Mouse (Mus musculus) CD4-positive naive resting alpha-beta T cell, adult 76 days (primary cell): ENCODE data around the gene Osbpl11. TPM values are rescaled to one million over a fixed set of nuclear protein-coding genes. Genes with fewer than 3 reads are reported as not detected.

Source experiments
- total RNA-seq: library from RNA; stranded (reverse); gene quantifications from one replicate; pipeline ENCODE4 v1.2.4, GENCODE M21; 2023

Osbpl11 gene
- 25.4 TPM for total RNA-seq

DNA sequence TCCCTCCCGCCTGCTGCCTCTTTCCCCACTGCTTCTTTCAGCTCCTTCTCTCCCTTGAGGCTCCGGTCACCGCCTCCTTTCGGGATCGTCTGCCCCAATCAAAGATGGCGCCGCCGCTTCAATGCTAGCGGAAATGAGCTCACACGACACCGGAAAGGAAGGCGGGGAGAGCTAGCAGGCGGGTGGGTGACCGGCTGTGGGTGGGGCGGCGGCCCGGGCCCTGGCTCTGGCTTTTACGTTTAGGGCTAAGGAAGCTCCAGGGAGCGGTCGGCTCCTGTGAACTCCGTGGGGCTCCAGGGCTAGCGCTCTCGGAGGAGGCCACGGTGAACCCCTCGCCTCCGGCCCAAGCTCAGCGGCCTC is at the start of gene Osbpl11:
Gene Osbpl11 (plus strand): TSS at position 171 of the 360 bp plus-strand sequence.

DNA sequence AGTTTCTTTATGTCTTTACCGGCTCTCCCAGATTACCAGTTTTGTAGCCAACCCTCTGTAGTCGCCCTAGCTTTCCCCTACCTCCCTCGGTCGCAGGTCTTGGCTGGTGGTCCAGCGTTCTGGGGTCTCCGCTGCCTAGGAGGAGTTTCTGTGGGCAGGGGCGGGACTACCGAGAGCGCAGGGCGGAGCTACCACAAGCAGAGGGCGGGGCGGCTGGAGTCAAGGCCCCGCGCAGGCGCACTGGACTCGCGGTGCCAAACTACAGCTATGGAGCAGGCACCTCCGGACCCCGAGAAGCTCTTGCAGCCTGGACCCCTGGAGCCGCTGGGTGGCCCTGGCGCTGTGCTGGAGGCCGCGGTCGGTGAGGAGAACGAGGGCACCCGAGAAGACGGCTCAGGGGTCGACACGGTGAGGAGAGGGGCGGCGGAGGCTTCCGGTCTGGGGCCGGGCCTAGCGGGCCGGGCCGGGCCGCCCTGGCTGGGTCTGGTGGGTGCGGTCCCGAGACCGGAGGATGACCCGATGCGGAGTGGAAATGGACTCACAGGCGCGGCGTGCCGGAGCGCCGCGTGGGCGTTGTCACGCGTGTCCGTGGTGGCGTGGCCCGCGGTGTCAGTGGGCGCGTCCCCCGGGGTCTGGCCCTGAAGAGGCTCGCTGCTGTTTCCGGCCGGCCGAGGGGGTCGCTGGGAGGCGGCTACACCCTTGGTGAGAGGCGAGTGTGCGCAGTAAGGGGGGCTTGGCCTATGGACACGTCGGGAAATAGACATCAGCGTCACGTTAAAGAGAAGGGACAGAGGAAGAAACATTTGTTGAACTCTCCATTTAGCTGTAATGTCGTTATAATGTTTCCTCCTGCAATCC is 66.6 kb downstream of the Osbpl11 start, which contains the start of gene Snx4:
Gene Snx4 (plus strand): TSS at position 249 of the 858 bp plus-strand sequence.

Other genes starting within 250 kb of the Osbpl11 start
- 0.47 TPM for gene Iqcg, start 128.9 kb upstream of the Osbpl11 start, total RNA-seq
- gene Rpl35a, start 128.6 kb upstream of the Osbpl11 start, total RNA-seq: 1,804 TPM
- gene Lmln, start 122.5 kb upstream of the Osbpl11 start, total RNA-seq: 2.0 TPM
- 59.0 TPM for gene Snx4, start 66.4 kb downstream of the Osbpl11 start, total RNA-seq
- gene Zfp148, start 195.8 kb downstream of the Osbpl11 start, total RNA-seq: 98.0 TPM